In the genomic region with DNA sequence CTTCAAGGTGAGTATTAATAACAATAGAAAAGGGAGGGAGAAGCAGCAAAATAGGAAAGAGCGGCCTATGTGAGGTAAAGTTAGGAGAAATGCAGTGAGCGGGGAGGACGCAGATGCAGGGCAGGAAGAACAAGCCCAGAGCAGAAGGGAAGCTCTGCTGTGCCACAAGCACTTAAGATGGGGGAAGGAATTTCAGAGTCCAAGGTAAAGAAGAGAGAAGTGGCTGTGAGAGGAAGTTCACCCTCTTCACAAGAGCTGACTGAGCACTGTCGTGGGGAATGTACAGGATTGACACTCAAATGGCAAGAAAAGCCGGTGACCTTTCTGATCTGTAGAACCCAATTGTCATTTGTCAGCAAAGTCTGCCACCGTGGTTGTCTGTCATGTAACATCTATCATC, we compare ENCODE assay signal across 24 mouse cellular contexts. TPM values are rescaled to one million over a fixed set of nuclear protein-coding genes. Genes with fewer than 3 reads are reported as not detected.
DNase-seq lines count a peak whose midpoint lies in the region; ATAC-seq and TF ChIP-seq lines count a peak whose summit lies in the region.
"Had no signal": no experiment of that assay in that cellular context is flagged by ENCODE, and none has a peak within 500 bp of the region (broad histone marks: within the 10 kb centered on the region; RNA-seq: fewer than 3 reads in every experiment).

No protein-coding gene starts in this region.

- peaks cover 7% of the 10 kb centered on the region for H3K36me3 ChIP-seq in liver, embryonic 14.5 days (replicated peaks; ENCODE audit: control insufficient read depth, insufficient read depth, low read depth)
- H3K36me3 ChIP-seq in liver, embryonic 15.5 days (replicated peaks), result peaks cover 30% of the 10 kb centered on the region

- H3K4me1 ChIP-seq in liver, embryonic 14.5 days (replicated peaks; ENCODE audit: control insufficient read depth in 2 of 2, insufficient read depth in 2 of 2, low read length in 1 of 2), result peaks cover 44 to 51% of the 10 kb centered on the region in 2 experiments
- peaks cover 2% of the 10 kb centered on the region; the same call in 1 of the 2 replicates for H3K4me1 ChIP-seq in brown adipose tissue, adult 24 weeks (ENCODE audit: control insufficient read depth, insufficient read depth, insufficient read length, low read length)
- H3K4me1 ChIP-seq in liver, embryonic 15.5 days (replicated peaks), result peaks cover 76% of the 10 kb centered on the region
- H3K4me1 ChIP-seq: embryonic facial prominence, embryonic 10.5 days; forebrain, embryonic 10.5 days; heart, embryonic 10.5 days; heart, embryonic 15.5 days; hindbrain, embryonic 13.5 days had no signal

- ATAC-seq in liver, embryonic 14.5 days (ENCODE audit: insufficient read depth), result no peak
- ATAC-seq in liver, embryonic 15.5 days (ENCODE audit: insufficient read depth), result no peak
- ATAC-seq: forebrain, embryonic 14.5 days had no signal

- DNase-seq in liver, embryonic 14.5 days (ENCODE audit: low read depth in 3 of 3, low spot score in 3 of 3), result no peak
- DNase-seq in liver, result no peak
- DNase-seq in brain, adult 2 months (ENCODE audit: low read depth, low spot score), result peak; percentile 14
- no peak for DNase-seq in spleen, postnatal 10 days (ENCODE audit: low spot score in 2 of 2)
- DNase-seq in right cerebral cortex, postnatal 25 days, result no peak
- no peak for DNase-seq in adrenal gland, adult 8-10 months
- DNase-seq: adrenal gland, adult 2 months; adrenal gland, postnatal 36 days; cerebellum, adult 18-20 months; cerebellum, adult 9-11 months; cerebellum, postnatal 36 days; gastrocnemius, adult 2 months; gastrocnemius, postnatal 25 days; heart, adult 18-20 months; heart, postnatal 14 days had no signal

- no peak overlapping the region for H3K4me3 ChIP-seq in liver, embryonic 14.5 days (ENCODE audit: insufficient read depth in 1 of 2, low read depth in 2 of 2, low read length in 2 of 2)
- no peak overlapping the region for H3K4me3 ChIP-seq in brown adipose tissue, adult 24 weeks (ENCODE audit: insufficient read depth, low read depth, low read length)
- no peak overlapping the region for H3K4me3 ChIP-seq in liver, embryonic 15.5 days (replicated peaks)
- H3K4me3 ChIP-seq: embryonic facial prominence, embryonic 10.5 days; erythroblast, embryonic 14.5 days; forebrain, embryonic 10.5 days; gastrocnemius, adult 2 months; heart, embryonic 10.5 days; heart, embryonic 15.5 days; hindbrain, embryonic 13.5 days had no signal

- 76% methylated on average over 6 of the region's 6 CpGs for WGBS in liver, embryonic 14.5 days (ENCODE audit: insufficient replicate concordance)
- WGBS in liver, embryonic 15.5 days (ENCODE audit: insufficient replicate concordance), result 64% methylated on average over 6 of the region's 6 CpGs

- H3K4me2 ChIP-seq in liver, embryonic 14.5 days (ENCODE audit: low read depth), result no peak overlapping the region
- H3K4me2 ChIP-seq in liver, embryonic 15.5 days, result no peak overlapping the region
- H3K4me2 ChIP-seq: heart, embryonic 15.5 days; hindbrain, embryonic 13.5 days had no signal

- peak overlapping the region; percentile 19 for H3K27ac ChIP-seq in liver, embryonic 14.5 days
- 0 out of 2 replicates have a peak overlapping the region, but pooled peaks have one; percentile 4 for H3K27ac ChIP-seq in brown adipose tissue, adult 24 weeks (replicated peaks; ENCODE audit: low read depth, low read length)
- H3K27ac ChIP-seq in liver, embryonic 15.5 days (replicated peaks), result peak overlapping the region; percentile 86
- H3K27ac ChIP-seq: embryonic facial prominence, embryonic 10.5 days; forebrain, embryonic 10.5 days; gastrocnemius, adult 2 months; heart, embryonic 10.5 days; heart, embryonic 15.5 days; hindbrain, embryonic 13.5 days had no signal

- H3K9me3 ChIP-seq in liver, embryonic 14.5 days (ENCODE audit: control insufficient read depth, low read length), result peaks cover 3% of the 10 kb centered on the region
- 0 out of 2 replicates have a peak, but pooled peaks cover 3% of the 10 kb centered on the region for H3K9me3 ChIP-seq in liver, embryonic 15.5 days (replicated peaks)
- H3K9me3 ChIP-seq: heart, embryonic 10.5 days; heart, embryonic 15.5 days; hindbrain, embryonic 13.5 days had no signal

- H3K9ac ChIP-seq in liver, embryonic 14.5 days (replicated peaks), result no peak overlapping the region
- H3K9ac ChIP-seq in liver, embryonic 15.5 days, result no peak overlapping the region
- H3K9ac ChIP-seq: heart, embryonic 15.5 days; hindbrain, embryonic 13.5 days had no signal

- no peak for TF ChIP-seq EP300 in liver, embryonic 14.5 days (IDR thresholded peaks at IDR 0.05; ENCODE audit: low read depth)

- no peaks in the 10 kb centered on the region for H3K27me3 ChIP-seq in liver, embryonic 14.5 days (ENCODE audit: control insufficient read depth, insufficient read depth, low read length)
- H3K27me3 ChIP-seq in liver, embryonic 15.5 days, result no peaks in the 10 kb centered on the region
- H3K27me3 ChIP-seq: heart, embryonic 15.5 days; hindbrain, embryonic 13.5 days had no signal

- no peak for TF ChIP-seq CTCF in liver, embryonic 14.5 days (IDR thresholded peaks at IDR 0.05; ENCODE audit: low read depth)

RNA-seq across cellular contexts. Expression of a gene that starts 27.1 kb away (rescaled TPM):
- polyA plus RNA-seq in liver, embryonic 14.5 days (2012; rRNA removed), result 20.9 and 27.7 TPM in 2 replicates
- polyA plus RNA-seq in liver, embryonic 14.5 days (2014; fragmentation: Nextera tagmentation; extraction: Ambion mirVana), result 69.1 and 75.0 TPM in 2 replicates
- 35.1 and 41.6 TPM in 2 replicates for polyA plus RNA-seq in brown adipose tissue, adult 24 weeks (2012; ENCODE audit: insufficient read depth, insufficient read length, missing spikeins)
- polyA plus RNA-seq in liver, embryonic 15.5 days (2015; fragmentation: Nextera tagmentation; extraction: Ambion mirVana), result 68.8 and 70.2 TPM in 2 replicates
- total RNA-seq in adrenal gland, adult 8-10 months (2022), result 10 to 100 TPM; 32.9 to 46.7 (median 43.7) TPM

RNA-seq across cellular contexts. Expression of a gene that starts 42.7 kb away (rescaled TPM):
- 11.4 and 11.5 TPM in 2 replicates for polyA plus RNA-seq in liver, embryonic 14.5 days (2012; rRNA removed)
- 15.8 and 16.9 TPM in 2 replicates for polyA plus RNA-seq in liver, embryonic 14.5 days (2014; fragmentation: Nextera tagmentation; extraction: Ambion mirVana)
- 213 and 331 TPM in 2 replicates for polyA plus RNA-seq in brown adipose tissue, adult 24 weeks (2012; ENCODE audit: insufficient read depth, insufficient read length, missing spikeins)
- polyA plus RNA-seq in liver, embryonic 15.5 days (2015; fragmentation: Nextera tagmentation; extraction: Ambion mirVana), result 17.4 and 18.6 TPM in 2 replicates
- 10 to 100 TPM; 43.1 to 53.3 (median 44.2) TPM for total RNA-seq in adrenal gland, adult 8-10 months (2022)

RNA-seq across cellular contexts. Expression of a gene that starts 43.2 kb away (rescaled TPM):
- 10.1 and 10.8 TPM in 2 replicates for polyA plus RNA-seq in liver, embryonic 14.5 days (2012; rRNA removed)
- 12.7 and 13.5 TPM in 2 replicates for polyA plus RNA-seq in liver, embryonic 14.5 days (2014; fragmentation: Nextera tagmentation; extraction: Ambion mirVana)
- polyA plus RNA-seq in brown adipose tissue, adult 24 weeks (2012; ENCODE audit: insufficient read depth, insufficient read length, missing spikeins), result 38.3 and 49.0 TPM in 2 replicates
- polyA plus RNA-seq in liver, embryonic 15.5 days (2015; fragmentation: Nextera tagmentation; extraction: Ambion mirVana), result 14.3 and 14.4 TPM in 2 replicates
- 10 to 100 TPM; 17.6 to 31.5 (median 21.7) TPM for total RNA-seq in adrenal gland, adult 8-10 months (2022)

RNA-seq across cellular contexts. Expression of a gene that starts 50.0 kb away (rescaled TPM):
- 4.0 and 5.2 TPM in 2 replicates for polyA plus RNA-seq in liver, embryonic 14.5 days (2012; rRNA removed)
- 9.4 and 12.8 TPM in 2 replicates for polyA plus RNA-seq in liver, embryonic 14.5 days (2014; fragmentation: Nextera tagmentation; extraction: Ambion mirVana)
- 5.1 and 9.2 TPM in 2 replicates for polyA plus RNA-seq in brown adipose tissue, adult 24 weeks (2012; ENCODE audit: insufficient read depth, insufficient read length, missing spikeins)
- 8.5 and 10.3 TPM in 2 replicates for polyA plus RNA-seq in liver, embryonic 15.5 days (2015; fragmentation: Nextera tagmentation; extraction: Ambion mirVana)
- 1 to 10 TPM; 5.3 to 8.9 (median 6.7) TPM for total RNA-seq in adrenal gland, adult 8-10 months (2022)

Comparison
In these comparisons a context has a peak if more than half of its experiments do, and no peak if none do; other contexts are left out.
1. H3K27ac ChIP-seq: peak in every context shown above with its lines; median percentile 86 in liver, embryonic 15.5 days; 19 in liver, embryonic 14.5 days; 4 in brown adipose tissue, adult 24 weeks.
2. RNA of a gene that starts 42.7 kb away (polyA plus RNA-seq): 213 to 331 TPM in brown adipose tissue, adult 24 weeks; 17.4 to 18.6 TPM in liver, embryonic 15.5 days and 11.4 to 16.9 TPM in liver, embryonic 14.5 days; every median in the first group is over 10 times any median in the second.